Mouse (Mus musculus): ENCODE results near the gene Atg7.
A peak's percentile ranks its signal among the peaks of the same experiment; 100 is the strongest.

The Atg7 gene

GRCm38 (mm10) chr6:114684407-114684806, 41.5 kb downstream of the Atg7 start:
- no peak for DNase-seq (ENCODE audit: low spot score in 2 of 2)

GRCm38 (mm10) chr6:114685412-114685811, 42.5 kb downstream of the Atg7 start:
- DNase-seq (ENCODE audit: low spot score in 2 of 2) = no peak

GRCm38 (mm10) chr6:114687035-114687434, 44.1 kb downstream of the Atg7 start:
- DNase-seq (ENCODE audit: low spot score in 2 of 2) = no peak

- DNase-seq (ENCODE audit: low spot score in 2 of 2) = no peak
Measured at GRCm38 (mm10) chr6:114690661-114691060, 47.8 kb downstream of the Atg7 start.

GRCm38 (mm10) chr6:114691530-114691929, 48.6 kb downstream of the Atg7 start:
- no peak for DNase-seq (ENCODE audit: low spot score in 2 of 2)

GRCm38 (mm10) chr6:114692691-114693090, 49.8 kb downstream of the Atg7 start:
- no peak for DNase-seq (ENCODE audit: low spot score in 2 of 2)

GRCm38 (mm10) chr6:114697646-114698490, 55.0 kb downstream of the Atg7 start:
- peak; percentile 30 to 62 for DNase-seq (ENCODE audit: low spot score in 2 of 2)

- no peak for DNase-seq (ENCODE audit: low spot score in 2 of 2)
Measured at GRCm38 (mm10) chr6:114698578-114698977, 55.7 kb downstream of the Atg7 start.

- no peak for DNase-seq (ENCODE audit: low spot score in 2 of 2)
Measured at GRCm38 (mm10) chr6:114700704-114701103, 57.8 kb downstream of the Atg7 start.

- no peak for DNase-seq (ENCODE audit: low spot score in 2 of 2)
Measured at GRCm38 (mm10) chr6:114707032-114707431, 64.1 kb downstream of the Atg7 start.

GRCm38 (mm10) chr6:114712242-114713050, 69.5 kb downstream of the Atg7 start:
- no peak for DNase-seq (ENCODE audit: low spot score in 2 of 2)

GRCm38 (mm10) chr6:114713538-114713937, 70.6 kb downstream of the Atg7 start:
- DNase-seq (ENCODE audit: low spot score in 2 of 2) = peak in 1 of 2 experiments; percentile 34

GRCm38 (mm10) chr6:114714654-114715053, 71.8 kb downstream of the Atg7 start:
- no peak for DNase-seq (ENCODE audit: low spot score in 2 of 2)

- no peak for DNase-seq (ENCODE audit: low spot score in 2 of 2)
Measured at GRCm38 (mm10) chr6:114715289-114716030, 72.6 kb downstream of the Atg7 start.

- peak in 1 of 2 experiments; percentile 32 for DNase-seq (ENCODE audit: low spot score in 2 of 2)
Measured at GRCm38 (mm10) chr6:114719100-114719499, 76.2 kb downstream of the Atg7 start.

- DNase-seq (ENCODE audit: low spot score in 2 of 2) = peak in 1 of 2 experiments; percentile 45
Measured at GRCm38 (mm10) chr6:114719665-114720064, 76.8 kb downstream of the Atg7 start.

GRCm38 (mm10) chr6:114722046-114722445, 79.1 kb downstream of the Atg7 start:
- no peak for DNase-seq (ENCODE audit: low spot score in 2 of 2)

- peak in 1 of 2 experiments; percentile 49 for DNase-seq (ENCODE audit: low spot score in 2 of 2)
Measured at GRCm38 (mm10) chr6:114723925-114724324, 81.0 kb downstream of the Atg7 start.

GRCm38 (mm10) chr6:114724351-114724750, 81.5 kb downstream of the Atg7 start:
- no peak for DNase-seq (ENCODE audit: low spot score in 2 of 2)

GRCm38 (mm10) chr6:114725147-114725575, 82.3 kb downstream of the Atg7 start:
- no peak for DNase-seq (ENCODE audit: low spot score in 2 of 2)

GRCm38 (mm10) chr6:114726681-114727080, 83.8 kb downstream of the Atg7 start:
- DNase-seq (ENCODE audit: low spot score in 2 of 2) = no peak

GRCm38 (mm10) chr6:114733156-114733555, 90.3 kb downstream of the Atg7 start:
- DNase-seq (ENCODE audit: low spot score in 2 of 2) = no peak

Data from heart, adult 9 months (tissue).